Mouse (Mus musculus) stomach, postnatal 0 days (tissue): Measurements from ENCODE around the gene Dsn1. TPM values are rescaled to one million over a fixed set of nuclear protein-coding genes. Genes with fewer than 3 reads are reported as not detected.
A peak's percentile ranks its signal among the peaks of the same experiment; 100 is the strongest.

Experiments
- ATAC-seq: fragments of 200-750 bp; cut with Nextera tagmentation; 2 replicates; pipeline ENCODE4 v1.8.0; 2017; ENCODE audit not compliant: low FRiP score, low TSS enrichment
- DNase-seq: peaks from one replicate; pipeline ENCODE4 v3.0.0-alpha.2; 2016; ENCODE audit warnings: low spot score
- H3K27ac ChIP-seq: fragments of 300-500 bp; sonication (generic); replicated peaks from 2 replicates; pipeline ENCODE4 v1.5.1; 2014; ENCODE audit warnings: mild to moderate bottlenecking, control low read depth
- H3K27me3 ChIP-seq: fragments of 300-500 bp; sonication (generic); 2 replicates; pipeline ENCODE4 v1.6.1; 2014; ENCODE audit warnings: low read length; ENCODE audit not compliant: control insufficient read depth, insufficient read depth
- H3K36me3 ChIP-seq: fragments of 300-500 bp; sonication (generic); 2 replicates; pipeline ENCODE4 v1.6.1; 2014; ENCODE audit warnings: low read length, mixed read lengths; ENCODE audit not compliant: control insufficient read depth, insufficient read depth
- H3K4me1 ChIP-seq: fragments of 300-500 bp; sonication (generic); replicated peaks from 2 replicates; pipeline ENCODE4 v1.6.1; 2014; ENCODE audit warnings: antibody characterized with exemption; ENCODE audit not compliant: control insufficient read depth, insufficient read depth
- H3K4me2 ChIP-seq: fragments of 300-500 bp; sonication (generic); replicated peaks from 2 replicates; pipeline ENCODE4 v1.6.1; 2014; ENCODE audit warnings: low read depth, mild to moderate bottlenecking, control low read depth, moderate library complexity
- H3K4me3 ChIP-seq: fragments of 300-500 bp; sonication (generic); 2 replicates; pipeline ENCODE4 v1.5.1; 2014; ENCODE audit warnings: low read depth, low read length, control low read depth
- H3K9ac ChIP-seq: fragments of 300-500 bp; sonication (generic); 2 replicates; pipeline ENCODE4 v1.6.1; 2014; ENCODE audit warnings: mild to moderate bottlenecking, low read length, control low read depth, mixed read lengths
- H3K9me3 ChIP-seq: fragments of 300-500 bp; sonication (generic); 2 replicates; pipeline ENCODE4 v1.6.1; 2016; ENCODE audit warnings: low read length; ENCODE audit not compliant: control insufficient read depth
- CTCF ChIP-seq: IDR thresholded peaks from 2 replicates; pipeline ENCODE4 v1.5.1; 2016; ENCODE audit warnings: antibody characterized with exemption, low read depth, mild to moderate bottlenecking, moderate library complexity
- EP300 ChIP-seq: optimal IDR thresholded peaks from 2 replicates; pipeline ENCODE3; 2016; ENCODE audit warnings: antibody characterized with exemption
- whole genome bisulfite sequencing: fragments of 180-500 bp; shearing (Covaris S2); extraction: QIAGEN DNeasy Blood & Tissue Kit; methylation state at CpG from one replicate; pipeline ENCODE4 v1.1.7; 2014; 5-methylcytosine and 5-hydroxymethylcytosine counted together
- polyA plus RNA-seq: library from polyadenylated mRNA; unstranded; fragments of >200 nt; fragmentation: Nextera tagmentation; extraction: Ambion mirVana; gene quantifications from 2 replicates; pipeline ENCODE4 v1.2.1, GENCODE M21; 2015

Dsn1 gene
- polyA plus RNA-seq, 1 experiment from 2014 or later = 7.9 TPM

GRCm38 (mm10) chr2:157002321-157002720 lies 4.6 kb downstream of the Dsn1 start:
- no peak for DNase-seq
- H3K4me1 ChIP-seq = no peaks in the 10 kb centered on the region; the same call in 1 of the 2 replicates
- H3K9ac ChIP-seq = no peak overlapping the region
- H3K9me3 ChIP-seq = no peaks in the 10 kb centered on the region
- H3K4me2 ChIP-seq = no peak overlapping the region
- ATAC-seq = no peak
- H3K27me3 ChIP-seq = no peaks in the 10 kb centered on the region
- peaks cover 2% of the 10 kb centered on the region; the same call in 1 of the 2 replicates for H3K36me3 ChIP-seq
- 83% methylated on average over 4 of the region's 4 CpGs for WGBS
- no peak overlapping the region for H3K27ac ChIP-seq
- TF ChIP-seq EP300 (no peak), CTCF (no peak)
- H3K4me3 ChIP-seq = no peak overlapping the region

GRCm38 (mm10) chr2:156998263-156998662 lies 8.7 kb downstream of the Dsn1 start:
- no peak for TF ChIP-seq EP300
- TF ChIP-seq CTCF = no peak
- Histone ChIP-seq H3K4me2 (no peak overlapping the region), H3K4me1 (no peaks in the 10 kb centered on the region), H3K27ac (no peak overlapping the region), H3K27me3 (no peaks in the 10 kb centered on the region), H3K9me3 (no peaks in the 10 kb centered on the region), H3K4me3 (no peak overlapping the region), H3K36me3 (peaks cover 2% of the 10 kb centered on the region; the same call in 1 of the 2 replicates), H3K9ac (no peak overlapping the region)
- DNase-seq (no peak), ATAC-seq (no peak)
- 89% methylated on average over 5 of the region's 5 CpGs for WGBS

GRCm38 (mm10) chr2:156996576-156996975 lies 10.4 kb downstream of the Dsn1 start:
- H3K4me2 ChIP-seq = no peak overlapping the region
- H3K4me1 ChIP-seq = no peaks in the 10 kb centered on the region
- H3K27ac ChIP-seq = no peak overlapping the region
- no peaks in the 10 kb centered on the region for H3K9me3 ChIP-seq
- H3K36me3 ChIP-seq = peaks cover 2% of the 10 kb centered on the region; the same call in 1 of the 2 replicates
- ATAC-seq (no peak), DNase-seq (no peak)
- TF ChIP-seq EP300 (no peak), CTCF (peak; percentile 86)
- no peaks in the 10 kb centered on the region for H3K27me3 ChIP-seq
- 38% methylated on average over 6 of the region's 6 CpGs for WGBS
- no peak overlapping the region for H3K4me3 ChIP-seq
- no peak overlapping the region for H3K9ac ChIP-seq

GRCm38 (mm10) chr2:156991470-156992319 lies 15.3 kb downstream of the Dsn1 start, which contains the start of gene Ndrg3:
TSS of gene Ndrg3 (minus strand) at chr2:156992056.
- TF ChIP-seq CTCF = peak; percentile 61
- no peak for TF ChIP-seq EP300
- H3K4me1 ChIP-seq = 0 out of 2 replicates have a peak, but pooled peaks cover 5% of the 10 kb centered on the region
- H3K4me3 ChIP-seq = peak within 1 kb of the TSS; percentile 93
- no peaks in the 10 kb centered on the region for H3K27me3 ChIP-seq
- DNase-seq (peak; percentile 96), ATAC-seq (peak; percentile 98)
- peak within 1 kb of the TSS; percentile 90 for H3K4me2 ChIP-seq
- H3K9ac ChIP-seq = peak within 1 kb of the TSS; percentile 82
- no peaks in the 10 kb centered on the region for H3K9me3 ChIP-seq
- H3K36me3 ChIP-seq = no peaks in the 10 kb centered on the region; the same call in 1 of the 2 replicates
- 0 out of 2 replicates have a peak within 1 kb of the TSS, but pooled peaks have one; percentile 25 for H3K27ac ChIP-seq
- under 1% methylated on average over 65 of the region's 66 CpGs for WGBS

GRCm38 (mm10) chr2:156990727-156991431 lies 16.1 kb downstream of the Dsn1 start:
- Histone ChIP-seq H3K4me1 (0 out of 2 replicates have a peak, but pooled peaks cover 5% of the 10 kb centered on the region), H3K4me2 (peak overlapping the region; percentile 90), H3K4me3 (peak overlapping the region; percentile 93), H3K36me3 (no peaks in the 10 kb centered on the region), H3K27me3 (no peaks in the 10 kb centered on the region), H3K27ac (no peak overlapping the region), H3K9ac (peak overlapping the region; percentile 82; the same call in 1 of the 2 replicates), H3K9me3 (no peaks in the 10 kb centered on the region)
- ATAC-seq = no peak
- TF ChIP-seq CTCF (no peak), EP300 (no peak)
- 8% methylated on average over 16 of the region's 16 CpGs for WGBS
- no peak for DNase-seq

- no peak overlapping the region for H3K4me3 ChIP-seq
- no peak for ATAC-seq
- 60% methylated on average over 3 of the region's 3 CpGs for WGBS
- H3K27me3 ChIP-seq = no peaks in the 10 kb centered on the region
- H3K9me3 ChIP-seq = no peaks in the 10 kb centered on the region
- H3K9ac ChIP-seq = no peak overlapping the region
- H3K27ac ChIP-seq = no peak overlapping the region
- no peak for DNase-seq
- no peak for TF ChIP-seq EP300
- TF ChIP-seq CTCF = no peak
- 0 out of 2 replicates have a peak, but pooled peaks cover 5% of the 10 kb centered on the region for H3K4me1 ChIP-seq
- no peaks in the 10 kb centered on the region for H3K36me3 ChIP-seq
- no peak overlapping the region for H3K4me2 ChIP-seq
Measured at GRCm38 (mm10) chr2:156987316-156987715, 19.6 kb downstream of the Dsn1 start.
